Mouse (Mus musculus): ENCODE measurements at regions not wholly inside any gene's neighbourhood (a gene's known extent, or its start where the extent isn't known, plus 50 kb on each side); places are given as distances from the start of the nearest gene placed in this dataset.

DNA sequence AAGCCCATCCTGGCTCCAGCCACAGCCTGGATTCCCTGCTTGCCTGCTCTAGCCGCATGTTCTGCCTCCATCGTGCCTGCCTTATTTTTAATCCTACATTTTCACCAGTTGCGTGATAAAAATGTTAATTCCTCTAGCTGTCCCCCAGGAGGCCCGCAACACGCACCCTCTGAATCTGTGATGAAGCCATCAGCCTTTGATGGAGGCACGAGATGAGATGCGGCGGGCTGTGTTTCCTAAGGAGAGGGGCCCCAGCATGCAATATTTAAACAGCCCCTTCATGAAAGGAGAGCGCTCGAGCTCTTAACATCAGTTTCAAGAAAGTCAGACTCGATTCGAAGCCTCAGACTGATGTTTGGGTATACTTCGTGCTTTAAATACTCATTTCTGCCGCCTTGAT, 76.3 kb downstream of the Nptx2 start:
- no peak for DNase-seq (ENCODE audit: low spot score)

DNA sequence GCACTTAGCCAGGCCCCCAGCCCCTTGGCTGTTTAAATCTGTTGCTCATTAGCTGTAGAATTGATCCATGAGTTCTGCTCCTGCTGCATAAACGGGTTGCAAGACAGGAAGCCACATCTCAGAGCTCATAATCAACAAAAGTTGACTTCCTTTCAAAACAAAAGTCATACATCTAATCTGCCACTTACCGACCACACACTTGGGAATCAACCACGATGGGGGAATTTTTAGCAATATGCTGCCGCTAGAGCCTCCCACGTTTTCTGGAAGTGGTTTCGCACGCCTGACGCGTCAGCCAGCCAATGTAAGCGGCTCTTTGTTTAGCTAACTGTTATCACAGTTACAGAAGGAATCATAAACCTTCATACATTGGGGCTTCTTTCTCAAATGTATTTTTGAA, 77.7 kb downstream of the Nptx2 start:
- no peak for DNase-seq (ENCODE audit: low spot score)

DNA sequence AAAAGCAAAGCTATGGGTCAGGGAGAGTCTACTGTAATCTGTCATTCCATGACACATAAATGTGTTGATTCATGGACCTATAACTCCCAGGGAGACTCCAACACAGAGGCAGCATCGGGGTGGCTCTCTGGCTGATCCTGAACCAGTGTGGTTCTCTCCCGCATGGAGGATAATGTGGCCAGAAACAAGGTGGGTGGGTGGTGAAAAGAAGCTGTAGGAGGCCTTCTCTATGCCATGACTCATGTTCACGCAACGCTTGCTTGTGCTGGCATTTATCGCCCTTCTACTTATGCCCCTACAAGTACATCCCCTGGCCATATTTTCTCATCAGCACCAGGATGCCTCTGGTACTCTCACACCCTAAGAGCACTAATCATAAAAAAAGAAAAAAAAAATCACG, 86.6 kb downstream of the Nptx2 start:
- DNase-seq (ENCODE audit: low spot score): no peak

DNA sequence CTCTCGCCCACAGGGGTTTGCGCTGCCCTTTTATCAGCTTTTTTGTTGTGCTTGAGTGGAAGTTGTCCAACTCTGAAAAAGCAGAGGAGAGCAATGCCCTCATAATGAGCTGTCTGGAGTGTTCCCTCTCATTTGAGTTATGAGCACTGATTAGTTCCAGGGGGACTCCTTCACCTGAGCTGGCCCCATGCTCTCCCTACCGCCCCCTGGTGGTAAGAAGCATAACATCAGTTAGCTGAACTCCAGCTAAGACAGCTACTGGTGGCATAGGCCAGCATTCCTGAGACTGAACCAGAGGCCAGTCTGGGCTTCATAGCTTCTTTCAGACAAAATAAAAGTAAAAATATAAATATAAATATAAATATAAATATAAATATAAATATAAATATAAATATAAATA, 92.9 kb downstream of the Nptx2 start:
- DNase-seq (ENCODE audit: low spot score): peak; percentile 29

DNA sequence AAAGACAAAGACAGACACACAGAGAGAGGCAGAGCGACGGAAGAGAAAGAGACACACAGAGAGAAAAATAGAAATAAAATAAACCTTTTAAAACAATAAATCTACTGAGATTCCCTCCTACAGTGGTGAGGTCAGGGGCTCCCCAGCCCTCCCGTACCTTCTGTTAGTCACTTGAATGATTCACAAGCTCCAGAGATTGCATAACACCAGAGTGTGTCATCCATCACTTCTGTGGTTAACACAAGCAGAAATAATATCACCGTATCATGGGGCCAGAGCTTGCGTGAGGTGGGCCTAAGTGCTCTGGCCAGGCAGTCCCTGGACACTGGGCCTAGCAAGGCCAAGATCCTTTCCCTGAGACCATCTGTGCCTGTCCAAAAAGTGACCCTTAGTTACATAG, 93.9 kb downstream of the Nptx2 start:
- no peak for DNase-seq (ENCODE audit: low spot score)

DNA sequence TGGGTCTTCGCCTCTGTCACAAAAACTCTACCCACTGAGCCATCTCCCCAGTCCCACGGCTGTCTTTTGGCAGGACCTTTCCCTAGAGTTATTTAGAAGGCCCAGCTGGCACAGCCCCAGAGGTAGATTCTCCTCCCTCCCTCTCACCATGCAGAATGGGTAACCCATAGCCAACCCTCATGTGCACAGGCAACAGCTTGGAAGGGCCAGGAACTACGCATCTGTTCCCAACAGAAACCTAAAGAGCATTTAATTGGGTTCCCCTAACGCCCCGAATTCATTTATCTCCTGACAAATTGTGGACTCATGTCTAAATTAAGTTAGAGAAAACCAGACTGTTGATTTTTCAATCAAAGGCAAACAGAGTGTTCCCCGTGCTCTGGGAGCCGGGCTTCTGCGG, 97.1 kb downstream of the Nptx2 start:
- no peak for DNase-seq (ENCODE audit: low spot score)

DNA sequence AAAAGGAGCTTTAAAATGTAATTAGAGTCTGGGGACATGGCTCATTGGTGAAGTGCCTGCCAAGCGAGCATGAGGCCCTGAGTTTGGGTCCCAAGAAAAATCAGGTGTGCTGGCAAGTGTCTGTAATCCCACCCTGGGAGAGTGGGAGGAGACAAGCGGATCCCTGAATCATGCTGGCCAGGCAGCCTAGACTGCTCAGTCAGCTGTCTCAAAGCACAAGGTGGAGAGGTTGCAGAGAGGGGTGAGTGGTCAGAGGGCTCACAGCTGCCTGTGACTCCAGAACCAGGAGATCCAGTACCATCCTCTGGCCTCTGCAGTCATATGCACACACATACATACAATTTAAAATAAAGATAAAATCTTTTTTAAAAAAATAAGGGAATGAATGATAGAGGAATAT, 97.7 kb downstream of the Nptx2 start:
- DNase-seq (ENCODE audit: low spot score): no peak

DNA sequence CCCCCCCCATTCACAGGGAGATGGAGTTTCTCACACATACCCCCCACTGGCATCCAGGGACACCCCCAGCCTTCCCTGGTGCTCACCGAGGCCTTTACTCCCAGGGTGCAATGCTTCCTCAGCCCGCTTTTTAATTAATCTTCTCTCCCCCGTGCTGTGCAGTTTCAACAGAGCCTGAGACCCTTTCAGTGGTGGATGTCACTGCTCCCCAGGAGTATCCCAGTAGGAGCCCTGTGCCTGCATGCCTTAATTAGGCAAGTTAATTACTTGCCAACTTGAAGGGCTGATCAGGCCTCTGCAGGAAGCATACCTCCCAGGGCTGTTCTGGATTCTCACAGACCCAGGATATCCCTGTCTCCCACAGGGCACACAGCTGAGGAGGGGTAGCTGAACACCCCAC, 99.7 kb downstream of the Nptx2 start:
- DNase-seq (ENCODE audit: low spot score): no peak

DNA sequence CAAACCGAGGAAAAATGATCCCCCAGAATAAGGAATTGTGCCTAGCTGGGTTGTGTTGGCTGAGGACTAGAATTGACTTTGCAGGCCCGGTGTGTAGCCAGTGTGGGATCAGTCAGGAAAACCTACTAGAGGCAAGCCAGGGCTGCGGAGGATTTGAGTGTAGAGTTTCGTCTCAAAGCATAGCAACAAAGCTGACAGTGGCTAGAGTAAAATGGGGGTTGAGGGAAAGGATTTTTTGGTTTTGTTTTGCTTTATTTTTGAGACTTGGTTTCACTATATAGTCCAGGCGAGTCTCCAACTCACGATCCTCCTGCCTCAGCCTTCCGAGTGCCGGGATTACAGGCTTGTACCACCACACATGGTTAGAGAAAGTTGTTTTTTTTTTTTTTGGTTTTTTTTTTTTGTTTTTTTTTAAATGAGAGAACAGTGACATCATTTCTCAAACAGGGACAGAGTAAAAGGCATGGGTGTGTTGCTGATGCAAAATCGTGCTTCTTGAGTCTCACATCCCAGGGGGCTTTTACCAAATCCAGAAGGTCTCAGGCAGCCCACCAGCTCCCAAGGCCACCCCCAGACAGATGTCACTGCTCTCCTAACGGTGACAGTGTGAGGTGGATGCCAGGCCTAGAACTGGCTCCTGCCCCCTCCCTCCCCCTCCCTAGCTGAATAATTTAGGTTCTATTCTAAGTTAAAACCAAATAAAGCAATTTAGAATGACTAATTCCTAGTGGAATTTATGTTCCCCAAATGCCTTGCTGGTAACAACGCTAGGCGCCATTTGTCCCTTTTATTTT, 101.8 kb downstream of the Nptx2 start:
- no peak for DNase-seq (ENCODE audit: low spot score)

DNA sequence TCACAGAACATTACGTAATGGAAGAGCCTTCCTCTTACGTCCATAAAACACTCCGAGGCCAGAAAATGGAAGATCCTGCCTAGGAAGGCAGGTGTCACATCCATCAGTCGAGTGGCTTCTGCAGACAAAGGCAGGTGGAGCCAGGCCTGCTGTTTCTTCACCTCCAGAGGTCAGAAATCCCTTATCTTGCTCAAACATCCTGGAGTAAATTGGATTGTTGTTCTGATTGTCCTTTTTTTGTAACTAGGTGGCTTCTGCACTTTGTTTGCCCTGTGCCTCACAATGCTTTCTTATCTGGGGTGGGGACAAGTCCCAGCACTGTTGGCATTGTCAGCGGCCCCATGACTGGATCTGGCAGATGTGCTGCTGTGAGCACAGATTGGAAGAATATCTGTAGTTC, 106.5 kb downstream of the Nptx2 start:
- DNase-seq (ENCODE audit: low spot score): no peak

DNA sequence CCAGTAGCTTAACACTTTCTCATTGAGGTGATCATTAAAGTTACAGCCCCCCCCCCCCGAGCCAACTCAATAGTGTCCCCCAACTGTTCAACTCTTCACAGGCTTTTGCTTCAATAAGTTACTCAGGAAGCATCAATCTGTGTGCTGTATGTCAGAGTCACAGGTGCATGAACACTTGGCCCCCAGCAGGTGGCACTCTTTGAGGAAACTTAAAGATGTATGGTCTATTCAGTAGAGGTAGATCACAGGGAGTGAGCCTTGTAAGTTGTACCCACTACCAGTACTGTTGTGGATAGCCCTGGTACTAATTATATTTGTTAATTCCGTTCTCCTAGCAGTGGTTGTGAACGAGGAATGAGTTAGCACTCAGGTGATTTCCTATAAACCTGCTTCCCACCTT, 99.6 kb downstream of the Tmem130 start:
- no peak for DNase-seq (ENCODE audit: low spot score)

DNA sequence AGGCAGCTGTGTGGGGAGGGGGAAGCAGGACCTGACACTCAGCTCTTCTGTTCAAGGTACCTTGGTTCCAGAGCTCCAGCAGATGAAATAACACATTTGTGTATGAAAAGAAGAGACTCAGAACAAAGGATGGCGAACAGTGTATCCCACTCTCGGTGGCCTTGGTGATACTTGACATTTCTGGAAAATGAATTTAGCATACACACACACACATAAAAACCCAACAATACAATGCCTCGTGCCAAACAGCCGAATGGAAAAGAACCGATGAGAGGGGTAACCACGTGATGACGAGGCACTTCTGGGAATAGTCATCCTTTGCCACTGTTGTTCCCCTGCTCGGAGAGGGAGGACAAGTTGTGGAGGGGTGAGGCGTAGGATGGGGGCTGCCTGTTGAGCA, 97.6 kb downstream of the Tmem130 start:
- no peak for DNase-seq (ENCODE audit: low spot score)

DNA sequence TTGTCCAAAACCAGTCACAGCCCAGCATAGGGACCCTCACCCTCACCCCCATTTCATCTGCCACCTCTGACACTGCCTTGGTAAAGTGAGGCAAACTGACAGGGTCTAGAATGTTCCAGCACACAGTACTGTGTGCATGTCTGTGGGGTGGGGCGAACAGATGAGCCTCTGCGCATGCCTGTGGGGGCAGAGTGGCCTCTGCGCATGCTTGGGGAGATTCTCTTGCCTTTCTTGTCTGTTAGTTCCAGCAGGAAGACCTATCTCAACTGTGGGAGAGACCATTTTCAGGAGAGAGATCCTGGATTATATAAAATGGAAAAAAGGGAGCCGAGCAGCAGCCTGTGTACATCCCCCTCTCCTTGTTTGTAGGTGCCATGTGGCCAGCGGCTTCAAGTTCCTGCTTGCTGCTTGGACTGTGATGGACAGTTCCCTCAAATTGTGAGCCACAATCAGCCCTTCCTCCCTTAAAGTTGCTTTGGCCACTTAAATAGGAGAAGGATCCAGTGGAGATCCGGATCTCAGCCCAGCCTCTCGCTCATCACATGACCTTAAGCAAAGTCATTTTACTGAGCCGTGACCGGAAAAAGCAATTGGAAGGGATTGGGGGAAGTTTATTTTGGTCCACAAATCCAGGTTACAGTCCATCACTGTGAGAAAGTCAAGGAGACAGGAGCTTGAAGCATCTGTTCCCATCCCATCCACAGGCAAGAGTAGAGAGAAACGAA, 96.9 kb downstream of the Tmem130 start:
- DNase-seq (ENCODE audit: low spot score): no peak

DNA sequence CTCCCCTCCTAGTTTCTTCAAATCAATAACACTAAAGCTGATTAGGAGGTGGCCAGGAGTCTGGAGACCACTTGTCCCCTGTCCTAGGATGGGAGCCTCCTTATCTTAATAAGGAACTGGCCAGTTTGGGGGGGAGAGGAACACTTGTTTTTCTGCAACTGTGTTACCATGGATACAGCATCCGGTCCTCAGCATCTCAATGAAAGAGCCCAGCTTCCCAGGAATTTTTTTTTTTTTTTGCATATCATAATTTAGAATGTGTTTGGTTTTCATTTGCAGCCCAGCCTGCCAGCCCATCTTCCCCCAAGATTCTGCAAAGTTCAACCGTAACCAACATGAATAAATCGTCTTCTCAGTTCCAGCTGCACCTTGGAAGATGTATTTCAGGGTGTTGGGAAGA, 93.6 kb downstream of the Tmem130 start:
- DNase-seq (ENCODE audit: low spot score): no peak

DNA sequence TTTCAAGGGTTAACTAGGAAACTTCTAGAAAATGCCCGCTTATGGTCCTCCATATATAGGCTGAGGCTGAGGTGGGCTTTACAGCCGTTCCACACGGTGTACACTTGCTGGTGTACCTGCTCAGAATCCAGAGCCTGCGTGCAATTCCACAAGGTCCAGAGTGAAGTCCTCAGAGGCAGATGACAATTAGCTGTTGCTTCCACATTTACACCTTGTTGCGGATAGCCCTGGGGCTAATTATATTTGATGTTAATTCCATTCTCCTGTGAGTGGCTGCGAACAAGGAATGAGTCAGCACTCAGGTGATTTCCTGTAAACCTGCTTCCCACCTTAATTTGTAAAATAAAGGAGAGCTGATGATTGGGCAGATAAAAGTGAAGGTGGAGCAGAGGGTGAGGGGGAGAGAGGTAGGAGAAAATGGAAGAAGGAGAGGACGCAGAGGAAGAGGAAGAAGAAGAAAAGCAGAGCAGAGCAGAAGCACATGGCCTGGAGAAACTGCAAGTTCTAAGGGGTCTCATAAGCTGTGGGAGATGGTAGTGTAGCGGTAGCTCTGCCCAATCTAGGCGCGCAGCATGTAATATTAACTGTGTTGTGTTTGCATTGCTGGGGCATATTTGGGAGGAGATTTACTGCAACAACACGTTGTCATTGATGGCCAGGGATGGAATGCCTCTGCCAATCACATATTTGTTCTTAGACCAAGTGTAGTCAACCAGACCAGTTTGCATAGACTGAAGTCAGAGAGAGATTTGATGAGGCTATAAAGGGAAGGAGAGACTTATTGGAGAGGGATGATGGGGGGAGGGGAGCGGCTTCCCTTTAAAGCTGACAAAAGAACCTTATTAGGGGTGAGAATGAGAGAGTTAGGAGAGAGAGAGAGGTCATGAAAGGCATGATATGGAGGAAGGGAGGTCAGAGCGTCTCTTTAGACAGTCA, 82.5 kb downstream of the Tmem130 start:
- DNase-seq (ENCODE audit: low spot score): no peak

DNA sequence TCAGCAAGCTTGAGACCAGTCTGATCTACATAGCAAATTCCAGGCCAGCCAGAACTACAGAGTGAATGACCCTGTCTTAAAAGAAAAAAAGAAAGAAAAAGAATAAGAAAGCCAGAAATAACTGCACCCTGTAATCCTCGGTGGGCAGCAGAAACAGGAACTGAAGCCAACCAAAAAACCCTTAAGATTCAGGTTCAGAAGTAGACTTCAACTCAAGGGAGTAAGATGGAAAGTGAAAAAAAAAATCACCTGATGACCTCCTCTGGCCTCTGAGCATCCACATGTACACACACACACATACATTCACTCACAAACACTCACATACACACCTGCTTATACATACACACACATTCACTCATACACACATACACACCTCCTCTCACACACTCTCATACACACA, 77.4 kb downstream of the Tmem130 start:
- no peak for DNase-seq (ENCODE audit: low spot score)
